Mouse (Mus musculus): ENCODE results near the gene Vmn2r46.
"Not testable (repeated sequence)": the region's sequence is repeated elsewhere in the genome, so short reads cannot be mapped to it uniquely, and the experiment has no call there.

The Vmn2r46 gene

GRCm38 (mm10) chr7:9770471-9770870 is at the start of gene Vmn2r46:
TSS of gene Vmn2r46 (minus strand) at chr7:9770571.
- not testable (repeated sequence) for DNase-seq (ENCODE audit: low read depth, low spot score)

All from brain, embryonic 18.5 days (tissue).